Mouse (Mus musculus) spleen, postnatal 14 days (tissue): ENCODE data around the gene Ccdc120.

Experiments
- DNase-seq, 2 experiments: peaks; one replicate each; pipeline ENCODE4 v3.0.0; 2021 to 2022; ENCODE audit warnings: low spot score in 2 of 2

The Ccdc120 gene

GRCm38 (mm10) chrX:7692862-7693261 is 57.8 kb downstream of the Ccdc120 start:
- peak in 1 of 2 experiments; percentile 39 for DNase-seq

- DNase-seq = no peak
Observed at GRCm38 (mm10) chrX:7690486-7690885, 60.2 kb downstream of the Ccdc120 start.

DNA sequence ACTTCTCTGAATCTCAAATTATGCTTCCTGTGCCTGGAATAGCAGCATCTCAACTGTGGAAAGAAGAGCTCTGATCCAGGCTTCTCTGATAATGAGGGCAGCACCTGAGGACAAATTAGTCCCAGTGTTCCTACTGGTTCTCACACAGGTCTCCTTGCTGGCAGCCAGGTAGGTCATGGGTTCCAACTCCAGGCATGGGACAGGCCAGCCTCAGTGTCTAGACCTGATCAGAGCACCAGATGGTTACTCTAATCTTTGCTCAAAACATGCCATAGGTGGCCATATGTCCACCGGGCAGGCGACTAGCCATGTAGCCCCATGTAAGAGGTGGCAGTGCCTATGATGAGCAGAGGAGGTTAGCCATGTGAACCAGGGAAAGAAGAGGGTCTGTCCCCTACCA is 62.4 kb downstream of the Ccdc120 start:
- no peak for DNase-seq
